Comparison of ENCODE assay signal across 30 mouse cellular contexts in the genomic region with DNA sequence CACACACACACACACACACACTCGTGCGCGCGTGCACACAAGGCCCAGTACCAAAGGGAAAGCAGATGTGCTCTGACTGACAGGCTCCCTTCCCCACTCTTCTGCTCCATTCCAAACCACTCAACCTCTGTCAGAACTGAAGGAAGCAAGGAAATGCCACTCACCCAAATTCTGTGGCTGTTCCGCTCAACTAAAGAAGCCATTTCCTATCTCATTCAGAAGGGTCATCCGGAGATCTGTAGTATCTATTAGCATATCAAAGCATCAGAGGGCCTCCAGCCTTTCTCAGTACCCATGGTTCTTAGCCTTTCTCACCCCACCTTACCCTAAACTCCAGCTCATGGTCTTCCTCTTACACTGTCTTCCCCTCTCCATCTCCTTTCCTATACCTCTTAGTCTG.
A peak's percentile ranks its signal among the peaks of the same experiment; 100 is the strongest.
DNase-seq lines count a peak whose midpoint lies in the region; ATAC-seq and TF ChIP-seq lines count a peak whose summit lies in the region.
"Had no signal": no experiment of that assay in that cellular context is flagged by ENCODE, and none has a peak within 500 bp of the region (broad histone marks: within the 10 kb centered on the region; RNA-seq: fewer than 3 reads in every experiment).

No protein-coding gene starts in this region.

- H3K4me2 ChIP-seq in liver, postnatal 0 days (ENCODE audit: low read depth, low read length) = no peak overlapping the region
- no peak overlapping the region for H3K4me2 ChIP-seq in neural tube, embryonic 15.5 days
- no peak overlapping the region for H3K4me2 ChIP-seq in forebrain, embryonic 11.5 days (ENCODE audit: low read depth, low read length, severe bottlenecking)
- H3K4me2 ChIP-seq: embryonic facial prominence, embryonic 13.5 days; embryonic facial prominence, embryonic 15.5 days; forebrain, embryonic 13.5 days; forebrain, embryonic 15.5 days had no signal

- intact Hi-C loops in heart, postnatal 36 days (cut with DNase I) = no loop called here

- 68% methylated on average over 6 of the region's 6 CpGs for WGBS in liver, postnatal 0 days (ENCODE audit: insufficient replicate concordance)
- 63% methylated on average over 6 of the region's 6 CpGs for WGBS in neural tube, embryonic 15.5 days
- WGBS in forebrain, embryonic 11.5 days = 68% methylated on average over 6 of the region's 6 CpGs

- H3K4me1 ChIP-seq in E14TG2a.4 (replicated peaks; ENCODE audit: low read depth, low read length) = peaks cover 79% of the 10 kb centered on the region
- H3K4me1 ChIP-seq in liver, postnatal 0 days (ENCODE audit: insufficient read depth) = no peaks in the 10 kb centered on the region
- H3K4me1 ChIP-seq in neural tube, embryonic 15.5 days = 0 out of 2 replicates have a peak, but pooled peaks cover 3% of the 10 kb centered on the region
- H3K4me1 ChIP-seq in forebrain, embryonic 11.5 days (replicated peaks; ENCODE audit: control insufficient read depth, insufficient read depth, low read length) = no peaks in the 10 kb centered on the region
- H3K4me1 ChIP-seq: embryonic facial prominence, embryonic 13.5 days; embryonic facial prominence, embryonic 15.5 days; forebrain, embryonic 13.5 days; forebrain, embryonic 15.5 days had no signal

- H3K36me3 ChIP-seq in E14TG2a.4 (ENCODE audit: insufficient read depth, low read length) = peaks cover 13% of the 10 kb centered on the region
- no peaks in the 10 kb centered on the region for H3K36me3 ChIP-seq in liver, postnatal 0 days (replicated peaks; ENCODE audit: insufficient read depth, low read length)
- no peaks in the 10 kb centered on the region for H3K36me3 ChIP-seq in neural tube, embryonic 15.5 days
- no peaks in the 10 kb centered on the region for H3K36me3 ChIP-seq in forebrain, embryonic 11.5 days (ENCODE audit: control insufficient read depth, insufficient read depth, low read length)
- H3K36me3 ChIP-seq: embryonic facial prominence, embryonic 13.5 days; embryonic facial prominence, embryonic 15.5 days; forebrain, embryonic 10.5 days; forebrain, embryonic 15.5 days; G1E had no signal

- H3K9me3 ChIP-seq in E14TG2a.4 (ENCODE audit: low read length) = peaks cover 17% of the 10 kb centered on the region
- no peaks in the 10 kb centered on the region for H3K9me3 ChIP-seq in liver, postnatal 0 days (ENCODE audit: low read length)
- H3K9me3 ChIP-seq in neural tube, embryonic 15.5 days (replicated peaks) = no peaks in the 10 kb centered on the region
- H3K9me3 ChIP-seq in forebrain, embryonic 11.5 days (ENCODE audit: control insufficient read depth, low read length) = no peaks in the 10 kb centered on the region
- H3K9me3 ChIP-seq: embryonic facial prominence, embryonic 13.5 days; embryonic facial prominence, embryonic 15.5 days; forebrain, embryonic 10.5 days; forebrain, embryonic 13.5 days; forebrain, embryonic 15.5 days had no signal

- TF ChIP-seq EP300 in liver, postnatal 0 days (IDR thresholded peaks at IDR 0.05; ENCODE audit: low read depth) = no peak

- H3K9ac ChIP-seq in liver, postnatal 0 days (replicated peaks) = no peak overlapping the region
- no peak overlapping the region for H3K9ac ChIP-seq in neural tube, embryonic 15.5 days (replicated peaks)
- no peak overlapping the region for H3K9ac ChIP-seq in forebrain, embryonic 11.5 days (ENCODE audit: low read length)
- H3K9ac ChIP-seq: embryonic facial prominence, embryonic 13.5 days; embryonic facial prominence, embryonic 15.5 days; forebrain, embryonic 13.5 days; forebrain, embryonic 15.5 days; forebrain, postnatal 0 days had no signal

- DNase-seq in ES-CJ7 (ENCODE audit: low read depth, low spot score) (peak; percentile 96), R1 (ENCODE audit: low read depth, low spot score) (peak; percentile 98), ZHBTc4 (ENCODE audit: low read depth, low spot score) (peak; percentile 94)
- no peak for DNase-seq in liver, postnatal 0 days
- no peak for DNase-seq in heart, postnatal 36 days
- no peak for DNase-seq in forebrain, embryonic 11.5 days (ENCODE audit: low spot score)
- DNase-seq: adrenal gland, adult 2 months; adrenal gland, postnatal 10 days; adrenal gland, postnatal 25 days; B cell, adult 2 months; cerebellum, adult 11 months; cerebellum, adult 18-20 months; cerebellum, adult 8-10 months; cerebellum, adult 9-11 months; cerebellum, postnatal 14 days; cerebellum, postnatal 36 days; embryo, embryonic 11 days; forebrain, postnatal 0 days had no signal

- peak overlapping the region; percentile 33; the same call in 1 of the 2 replicates for H3K4me3 ChIP-seq in E14TG2a.4 (replicated peaks; ENCODE audit: low read length)
- H3K4me3 ChIP-seq in liver, postnatal 0 days (ENCODE audit: low read depth, low read length) = no peak overlapping the region
- H3K4me3 ChIP-seq in neural tube, embryonic 15.5 days (replicated peaks) = no peak overlapping the region
- no peak overlapping the region for H3K4me3 ChIP-seq in forebrain, embryonic 11.5 days (ENCODE audit: low read depth, low read length)
- H3K4me3 ChIP-seq: embryonic facial prominence, embryonic 13.5 days; embryonic facial prominence, embryonic 15.5 days; erythroblast, embryonic 14.5 days; forebrain, embryonic 10.5 days; forebrain, embryonic 13.5 days; forebrain, embryonic 15.5 days had no signal

- ATAC-seq in liver, postnatal 0 days = no peak
- no peak for ATAC-seq in neural tube, embryonic 15.5 days (ENCODE audit: low FRiP score)
- no peak for ATAC-seq in forebrain, embryonic 11.5 days (replicated peaks; ENCODE audit: low FRiP score)
- ATAC-seq: CD4-positive, CD25-positive, alpha-beta regulatory T cell, adult 4 months; forebrain, embryonic 13.5 days; forebrain, embryonic 15.5 days; forebrain, postnatal 0 days; Patski had no signal

- H3K27me3 ChIP-seq in E14TG2a.4 (ENCODE audit: insufficient read depth, low read length) = peaks cover 3% of the 10 kb centered on the region; the same call in 1 of the 2 replicates
- H3K27me3 ChIP-seq in liver, postnatal 0 days (ENCODE audit: insufficient read depth, low read length) = no peaks in the 10 kb centered on the region
- no peaks in the 10 kb centered on the region for H3K27me3 ChIP-seq in neural tube, embryonic 15.5 days (replicated peaks)
- H3K27me3 ChIP-seq in forebrain, embryonic 11.5 days (ENCODE audit: control insufficient read depth, insufficient read depth, low read length) = no peaks in the 10 kb centered on the region
- H3K27me3 ChIP-seq: CH12.LX; embryonic facial prominence, embryonic 13.5 days; embryonic facial prominence, embryonic 15.5 days; forebrain, embryonic 13.5 days; forebrain, embryonic 15.5 days; Patski had no signal

- TF ChIP-seq CTCF in E14TG2a.4 (conservative IDR thresholded peaks at IDR 0.05; ENCODE audit: low read length) = no peak
- no peak for TF ChIP-seq CTCF in liver, postnatal 0 days (IDR thresholded peaks at IDR 0.05; ENCODE audit: low read depth)

- H3K27ac ChIP-seq in liver, postnatal 0 days (ENCODE audit: low read depth) = no peak overlapping the region
- H3K27ac ChIP-seq in neural tube, embryonic 15.5 days (replicated peaks) = no peak overlapping the region
- H3K27ac ChIP-seq in forebrain, embryonic 11.5 days (ENCODE audit: low read depth, low read length) = no peak overlapping the region
- H3K27ac ChIP-seq: embryonic facial prominence, embryonic 13.5 days; embryonic facial prominence, embryonic 15.5 days; forebrain, embryonic 10.5 days; forebrain, embryonic 13.5 days; forebrain, embryonic 15.5 days had no signal

Comparison
In these comparisons a context has a peak if more than half of its experiments do, and no peak if none do; other contexts are left out.
1. DNase-seq: peak in ES-CJ7 (single experiment), R1 (single experiment) and ZHBTc4 (single experiment); none in liver, postnatal 0 days (single experiment), heart, postnatal 36 days (0 of 2) and forebrain, embryonic 11.5 days (single experiment).